Mouse (Mus musculus) C2C12 (cell line): ENCODE measurements at regions not wholly inside any gene's neighbourhood (a gene's known extent, or its start where the extent isn't known, plus 50 kb on each side); places are given as distances from the start of the nearest gene placed in this dataset.

Experiments
- CTCF ChIP-seq: IDR thresholded peaks from one replicate; pipeline ENCODE4 v1.5.1; 2011; ENCODE audit not compliant: control insufficient read depth, insufficient read depth, insufficient read length
- MAX ChIP-seq: IDR thresholded peaks from one replicate; pipeline ENCODE4 v1.6.1; 2011; ENCODE audit warnings: mild to moderate bottlenecking, control low read depth
- MYOG ChIP-seq: IDR thresholded peaks from one replicate; pipeline ENCODE4 v1.6.1; 2011; ENCODE audit not compliant: control insufficient read depth, insufficient read length; ENCODE audit errors: extremely low read depth

- no peak for TF ChIP-seq MAX
- TF ChIP-seq CTCF: no peak
- TF ChIP-seq MYOG: no peak
Observed at GRCm38 (mm10) chr8:49543321-49543720, 699.6 kb upstream of the Tenm3 start.
